Mouse (Mus musculus): Measurements from ENCODE around the gene Emc8. TPM values are rescaled to one million over a fixed set of nuclear protein-coding genes. Genes with fewer than 3 reads are reported as not detected.

Gene Emc8
- polyA plus RNA-seq, 1 experiment, result 10.8 TPM

GRCm38 (mm10) chr8:120679629-120680387 lies 11.4 kb upstream of the Emc8 start:
- H3K4me3 ChIP-seq (replicated peaks), result no peak overlapping the region
- 0 out of 2 replicates have a peak, but pooled peaks cover 5% of the 10 kb centered on the region for H3K27me3 ChIP-seq (ENCODE audit: control insufficient read depth)
- no peaks in the 10 kb centered on the region for H3K9me3 ChIP-seq (ENCODE audit: control insufficient read depth, low read length)
- peaks cover 21% of the 10 kb centered on the region for H3K4me1 ChIP-seq (ENCODE audit: control insufficient read depth)
- TF ChIP-seq TAL1 (IDR thresholded peaks at IDR 0.05; ENCODE audit: low read length) (no peak), GATA1 (IDR thresholded peaks at IDR 0.05; ENCODE audit: low read length) (no peak)
- peaks cover 15% of the 10 kb centered on the region for H3K36me3 ChIP-seq (ENCODE audit: control insufficient read depth)

- Histone ChIP-seq H3K36me3 (ENCODE audit: control insufficient read depth) (peaks cover 25% of the 10 kb centered on the region), H3K9me3 (ENCODE audit: control insufficient read depth, low read length) (no peaks in the 10 kb centered on the region), H3K4me3 (replicated peaks) (no peak overlapping the region), H3K4me1 (ENCODE audit: control insufficient read depth) (peaks cover 14% of the 10 kb centered on the region), H3K27me3 (ENCODE audit: control insufficient read depth) (0 out of 2 replicates have a peak, but pooled peaks cover 5% of the 10 kb centered on the region)
- no peak for TF ChIP-seq TAL1 (IDR thresholded peaks at IDR 0.05; ENCODE audit: low read length)
- TF ChIP-seq GATA1 (IDR thresholded peaks at IDR 0.05; ENCODE audit: low read length), result no peak
Measured at GRCm38 (mm10) chr8:120678447-120678846, 10.1 kb upstream of the Emc8 start.

- H3K4me3 ChIP-seq (replicated peaks), result no peak overlapping the region
- TF ChIP-seq GATA1 (IDR thresholded peaks at IDR 0.05; ENCODE audit: low read length), result no peak
- TF ChIP-seq TAL1 (IDR thresholded peaks at IDR 0.05; ENCODE audit: low read length), result no peak
- peaks cover 25% of the 10 kb centered on the region for H3K4me1 ChIP-seq (ENCODE audit: control insufficient read depth)
- H3K27me3 ChIP-seq (ENCODE audit: control insufficient read depth), result 0 out of 2 replicates have a peak, but pooled peaks cover 3% of the 10 kb centered on the region
- peaks cover 52% of the 10 kb centered on the region for H3K36me3 ChIP-seq (ENCODE audit: control insufficient read depth)
- no peaks in the 10 kb centered on the region for H3K9me3 ChIP-seq (ENCODE audit: control insufficient read depth, low read length)
Measured at GRCm38 (mm10) chr8:120675718-120676117, 7.3 kb upstream of the Emc8 start.

GRCm38 (mm10) chr8:120673298-120673697 lies 4.9 kb upstream of the Emc8 start:
- Histone ChIP-seq H3K9me3 (ENCODE audit: control insufficient read depth, low read length) (no peaks in the 10 kb centered on the region), H3K36me3 (ENCODE audit: control insufficient read depth) (peaks cover 66% of the 10 kb centered on the region), H3K4me1 (ENCODE audit: control insufficient read depth) (peaks cover 29% of the 10 kb centered on the region), H3K27me3 (ENCODE audit: control insufficient read depth) (no peaks in the 10 kb centered on the region), H3K4me3 (replicated peaks) (no peak overlapping the region)
- no peak for TF ChIP-seq TAL1 (IDR thresholded peaks at IDR 0.05; ENCODE audit: low read length)
- no peak for TF ChIP-seq GATA1 (IDR thresholded peaks at IDR 0.05; ENCODE audit: low read length)

- Histone ChIP-seq H3K9me3 (ENCODE audit: control insufficient read depth, low read length) (no peaks in the 10 kb centered on the region), H3K4me1 (ENCODE audit: control insufficient read depth) (peaks cover 30% of the 10 kb centered on the region), H3K27me3 (ENCODE audit: control insufficient read depth) (no peaks in the 10 kb centered on the region), H3K4me3 (replicated peaks) (no peak overlapping the region), H3K36me3 (ENCODE audit: control insufficient read depth) (peaks cover 66% of the 10 kb centered on the region)
- TF ChIP-seq GATA1 (IDR thresholded peaks at IDR 0.05; ENCODE audit: low read length) (no peak), TAL1 (IDR thresholded peaks at IDR 0.05; ENCODE audit: low read length) (no peak)
Measured at GRCm38 (mm10) chr8:120672626-120673229, 4.4 kb upstream of the Emc8 start.

- H3K9me3 ChIP-seq (ENCODE audit: control insufficient read depth, low read length), result no peaks in the 10 kb centered on the region
- H3K27me3 ChIP-seq (ENCODE audit: control insufficient read depth), result no peaks in the 10 kb centered on the region
- TF ChIP-seq GATA1 (IDR thresholded peaks at IDR 0.05; ENCODE audit: low read length) (no peak), TAL1 (IDR thresholded peaks at IDR 0.05; ENCODE audit: low read length) (no peak)
- peaks cover 62% of the 10 kb centered on the region for H3K36me3 ChIP-seq (ENCODE audit: control insufficient read depth)
- H3K4me3 ChIP-seq (replicated peaks), result no peak overlapping the region
- H3K4me1 ChIP-seq (ENCODE audit: control insufficient read depth), result peaks cover 39% of the 10 kb centered on the region
Measured at GRCm38 (mm10) chr8:120671775-120672174, 3.4 kb upstream of the Emc8 start.

- TF ChIP-seq TAL1 (IDR thresholded peaks at IDR 0.05; ENCODE audit: low read length) (no peak), GATA1 (IDR thresholded peaks at IDR 0.05; ENCODE audit: low read length) (no peak)
- no peaks in the 10 kb centered on the region for H3K9me3 ChIP-seq (ENCODE audit: control insufficient read depth, low read length)
- H3K27me3 ChIP-seq (ENCODE audit: control insufficient read depth), result no peaks in the 10 kb centered on the region
- H3K36me3 ChIP-seq (ENCODE audit: control insufficient read depth), result peaks cover 65% of the 10 kb centered on the region
- H3K4me1 ChIP-seq (ENCODE audit: control insufficient read depth), result peaks cover 64% of the 10 kb centered on the region
- H3K4me3 ChIP-seq (replicated peaks), result peak within 1 kb of the TSS; percentile 89
Measured at GRCm38 (mm10) chr8:120667561-120668373, 606 bp downstream of the Emc8 start, which contains the start of the genes Gm27021 and Cox4i1. Gene Gm27021, minus strand, starts transcription at chr8:120668079. Gene Cox4i1, plus strand, starts transcription at chr8:120668222.

GRCm38 (mm10) chr8:120666807-120667470 lies 1.4 kb downstream of the Emc8 start:
- TF ChIP-seq TAL1 (IDR thresholded peaks at IDR 0.05; ENCODE audit: low read length) (no peak), GATA1 (IDR thresholded peaks at IDR 0.05; ENCODE audit: low read length) (no peak)
- peak overlapping the region; percentile 89 for H3K4me3 ChIP-seq (replicated peaks)
- peaks cover 60% of the 10 kb centered on the region for H3K4me1 ChIP-seq (ENCODE audit: control insufficient read depth)
- H3K9me3 ChIP-seq (ENCODE audit: control insufficient read depth, low read length), result no peaks in the 10 kb centered on the region
- H3K36me3 ChIP-seq (ENCODE audit: control insufficient read depth), result peaks cover 62% of the 10 kb centered on the region
- no peaks in the 10 kb centered on the region for H3K27me3 ChIP-seq (ENCODE audit: control insufficient read depth)
